Mouse (Mus musculus) ES-E14 (cell line): ENCODE data around the gene Tmem245.

Experiments used
- HCFC1 ChIP-seq: IDR thresholded peaks from 2 replicates; pipeline ENCODE4 v1.6.1; 2012; ENCODE audit warnings: low read length, inconsistent platforms, borderline replicate concordance; ENCODE audit not compliant: insufficient read depth
- MAFK ChIP-seq: IDR thresholded peaks from 2 replicates; pipeline ENCODE4 v1.6.1; 2014; ENCODE audit warnings: mild to moderate bottlenecking, low read depth, low read length, inconsistent platforms; ENCODE audit not compliant: insufficient read depth
- ZNF384 ChIP-seq: IDR thresholded peaks from 2 replicates; pipeline ENCODE4 v1.6.1; 2012; ENCODE audit warnings: low read depth, low read length, inconsistent platforms

- TF ChIP-seq ZNF384, result no peak
- no peak for TF ChIP-seq MAFK
- no peak for TF ChIP-seq HCFC1
These were observed 85.7 kb downstream of the Tmem245 start for GRCm38 (mm10) chr4:56861551-56861950.
